Mouse (Mus musculus) erythroblast, embryonic 14.5 days (primary cell): ENCODE measurements around the gene Siah3. TPM values are rescaled to one million over a fixed set of nuclear protein-coding genes. Genes with fewer than 3 reads are reported as not detected.
"Not testable (repeated sequence)": the region's sequence is repeated elsewhere in the genome, so short reads cannot be mapped to it uniquely, and the experiment has no call there.

Source experiments
- H3K27me3 ChIP-seq: 2 replicates; pipeline ENCODE4 v1.6.1; 2012; ENCODE audit warnings: inconsistent platforms; ENCODE audit not compliant: control insufficient read depth
- H3K36me3 ChIP-seq: 2 replicates; pipeline ENCODE4 v1.6.1; 2012; ENCODE audit warnings: mild to moderate bottlenecking, inconsistent platforms; ENCODE audit not compliant: control insufficient read depth
- H3K4me1 ChIP-seq: 2 replicates; pipeline ENCODE4 v1.6.1; 2012; ENCODE audit warnings: inconsistent platforms; ENCODE audit not compliant: control insufficient read depth
- H3K4me3 ChIP-seq: replicated peaks from 2 replicates; pipeline ENCODE3; 2012; ENCODE audit warnings: moderate library complexity, mild to moderate bottlenecking, inconsistent platforms
- H3K9me3 ChIP-seq: 2 replicates; pipeline ENCODE4 v1.6.1; 2012; ENCODE audit warnings: low read length, inconsistent platforms, mixed read lengths; ENCODE audit not compliant: control insufficient read depth
- GATA1 ChIP-seq: IDR thresholded peaks from 2 replicates; pipeline ENCODE4 v1.6.1; 2012; ENCODE audit warnings: low read length, inconsistent platforms, mixed read lengths
- TAL1 ChIP-seq: IDR thresholded peaks from 3 replicates; pipeline ENCODE4 v1.6.1; 2012; ENCODE audit warnings: low read length, inconsistent platforms, mixed read lengths
- polyA plus RNA-seq: library from polyadenylated mRNA; stranded (reverse); fragments of >175 nt; gene quantifications from 2 replicates; pipeline ENCODE4 v1.2.3, GENCODE M21; 2012

Gene Siah3
- polyA plus RNA-seq, 1 experiment = 0.01 TPM

DNA sequence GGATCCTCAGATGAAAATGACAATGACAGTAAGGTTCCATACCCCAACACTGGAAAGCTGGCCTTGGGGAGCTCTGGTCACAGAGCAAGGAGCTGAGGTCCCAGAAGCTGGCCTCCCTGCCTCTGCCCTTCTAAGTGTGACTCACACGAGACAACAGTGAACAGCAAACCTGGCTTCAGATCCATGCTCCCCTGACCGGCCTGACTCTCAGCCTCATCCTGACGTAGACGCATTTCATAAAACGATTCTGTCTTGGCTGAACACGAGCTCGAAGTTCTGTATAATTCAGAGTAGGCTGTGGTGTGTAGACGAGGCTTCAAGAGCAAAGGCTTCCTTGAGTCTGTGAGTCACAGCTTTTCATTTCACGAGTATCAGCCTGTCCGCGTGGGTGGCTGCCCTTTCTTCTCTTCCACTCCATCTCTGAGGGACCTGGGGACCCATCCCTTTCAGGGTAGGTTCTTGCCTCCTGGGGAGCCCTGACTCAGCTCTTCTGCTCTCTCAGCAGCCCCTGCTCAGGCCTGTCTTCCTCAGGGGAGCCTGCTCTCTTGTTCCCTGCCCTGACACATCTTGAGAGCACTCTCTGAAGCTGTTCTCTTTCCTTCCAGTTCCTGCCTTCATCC lies 11.2 kb upstream of the Siah3 start:
- H3K36me3 ChIP-seq = no peaks in the 10 kb centered on the region

DNA sequence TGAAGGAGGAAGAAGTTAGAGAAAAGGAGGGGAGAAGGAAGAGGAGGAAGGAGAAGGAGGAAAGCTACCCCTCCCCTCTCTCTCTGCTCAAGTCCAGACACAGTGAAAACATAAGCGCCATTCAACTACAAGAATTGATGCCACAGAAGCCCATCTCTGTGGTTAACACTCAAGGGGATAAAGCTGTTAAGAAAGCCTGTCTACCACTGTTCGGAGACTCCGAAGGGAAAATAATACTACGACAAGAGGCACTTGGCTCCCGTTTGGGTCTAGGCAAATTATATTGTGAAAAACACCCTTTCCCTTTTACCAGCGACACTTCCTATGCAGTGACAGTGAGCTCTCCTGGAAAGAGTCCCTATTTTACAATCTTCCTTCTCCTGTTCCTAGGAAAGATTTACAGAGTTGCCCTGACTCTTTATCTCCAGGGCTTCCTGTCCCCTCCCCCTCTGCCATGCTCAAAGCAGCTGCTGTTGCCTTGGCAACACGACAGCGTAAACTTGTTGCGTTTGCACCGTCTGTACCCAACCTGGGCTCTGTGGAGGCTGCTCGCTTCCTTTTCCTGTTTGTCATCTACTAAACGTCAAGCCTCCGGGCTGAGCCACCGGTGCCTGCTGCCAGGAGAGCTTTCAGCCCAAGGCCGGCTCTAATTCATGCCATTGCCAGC lies 10.4 kb upstream of the Siah3 start:
- TF ChIP-seq TAL1 (no peak), GATA1 (no peak)
- peaks cover 3% of the 10 kb centered on the region; the same call in 1 of the 2 replicates for H3K27me3 ChIP-seq
- H3K4me1 ChIP-seq = peaks cover 3% of the 10 kb centered on the region; the same call in 1 of the 2 replicates
- no peaks in the 10 kb centered on the region for H3K36me3 ChIP-seq
- no peak overlapping the region for H3K4me3 ChIP-seq
- no peaks in the 10 kb centered on the region for H3K9me3 ChIP-seq

More for the DNA sequence above, 11.2 kb upstream of the Siah3 start:
- no peak overlapping the region for H3K4me3 ChIP-seq
- peaks cover 3% of the 10 kb centered on the region; the same call in 1 of the 2 replicates for H3K4me1 ChIP-seq
- peaks cover 3% of the 10 kb centered on the region; the same call in 1 of the 2 replicates for H3K27me3 ChIP-seq
- no peaks in the 10 kb centered on the region for H3K9me3 ChIP-seq
- TF ChIP-seq TAL1 (no peak), GATA1 (no peak)

- Histone ChIP-seq H3K4me1 (peaks cover 3% of the 10 kb centered on the region; the same call in 1 of the 2 replicates), H3K4me3 (no peak overlapping the region), H3K27me3 (peaks cover 3% of the 10 kb centered on the region; the same call in 1 of the 2 replicates), H3K9me3 (no peaks in the 10 kb centered on the region), H3K36me3 (no peaks in the 10 kb centered on the region)
- TF ChIP-seq TAL1 (no peak), GATA1 (no peak)
These were observed 9.9 kb upstream of the Siah3 start for GRCm38 (mm10) chr14:75445948-75446281.

DNA sequence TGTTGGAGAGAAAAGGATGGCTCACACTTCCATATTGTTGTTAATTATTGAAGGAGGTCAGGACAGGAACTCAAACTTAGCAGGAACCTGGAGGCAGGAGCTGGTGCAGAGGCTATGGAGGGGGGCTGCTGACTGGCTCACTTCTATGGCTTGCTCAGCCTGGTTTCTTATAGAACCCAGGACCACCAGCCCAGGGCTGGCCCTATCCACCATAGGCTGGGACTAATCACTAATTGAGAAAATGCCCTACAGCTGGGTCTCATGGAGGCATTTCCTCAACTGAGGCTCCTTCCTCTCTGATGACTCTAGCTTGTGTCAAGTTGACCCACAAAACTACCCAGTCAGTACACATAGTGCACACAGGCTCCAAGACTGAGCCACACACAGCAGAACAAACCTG lies 9.5 kb upstream of the Siah3 start:
- not testable (repeated sequence) for H3K27me3 ChIP-seq, H3K4me1 ChIP-seq, H3K4me3 ChIP-seq, H3K9me3 ChIP-seq, H3K36me3 ChIP-seq

GRCm38 (mm10) chr14:75453906-75454305 lies 1.9 kb upstream of the Siah3 start:
- Histone ChIP-seq H3K4me1 (no peaks in the 10 kb centered on the region), H3K36me3 (no peaks in the 10 kb centered on the region), H3K4me3 (no peak overlapping the region), H3K27me3 (peaks cover 27% of the 10 kb centered on the region), H3K9me3 (no peaks in the 10 kb centered on the region)
- no peak for TF ChIP-seq GATA1
- TF ChIP-seq TAL1 = no peak

- Histone ChIP-seq H3K36me3 (no peaks in the 10 kb centered on the region), H3K9me3 (no peaks in the 10 kb centered on the region), H3K4me3 (no peak overlapping the region), H3K27me3 (peaks cover 31% of the 10 kb centered on the region), H3K4me1 (no peaks in the 10 kb centered on the region)
- no peak for TF ChIP-seq TAL1
- TF ChIP-seq GATA1 = no peak
These were observed 1.1 kb upstream of the Siah3 start for GRCm38 (mm10) chr14:75454716-75455115.

DNA sequence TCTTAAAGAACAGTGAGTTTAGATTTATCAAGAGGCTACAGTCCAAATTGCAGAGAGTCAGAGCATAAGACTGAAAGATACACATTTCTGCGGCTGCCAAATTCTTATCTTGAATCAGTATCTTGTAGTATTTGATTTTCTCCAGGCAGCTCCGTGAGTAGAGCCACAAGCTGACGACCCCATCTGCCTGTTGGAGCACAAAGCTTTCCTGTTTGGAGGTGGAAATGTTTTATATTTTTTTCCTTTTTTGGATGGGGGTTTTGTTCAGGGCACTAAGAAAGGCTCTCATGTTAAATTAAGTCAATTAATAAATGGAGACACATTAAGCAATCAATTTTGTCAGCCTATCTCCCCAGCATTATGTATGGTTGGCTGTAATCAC lies 430 bp upstream of the Siah3 start:
- no peaks in the 10 kb centered on the region for H3K9me3 ChIP-seq
- no peak overlapping the region for H3K4me3 ChIP-seq
- TF ChIP-seq TAL1 = no peak
- no peak for TF ChIP-seq GATA1
- H3K27me3 ChIP-seq = peaks cover 31% of the 10 kb centered on the region
- no peaks in the 10 kb centered on the region for H3K4me1 ChIP-seq
- H3K36me3 ChIP-seq = no peaks in the 10 kb centered on the region

DNA sequence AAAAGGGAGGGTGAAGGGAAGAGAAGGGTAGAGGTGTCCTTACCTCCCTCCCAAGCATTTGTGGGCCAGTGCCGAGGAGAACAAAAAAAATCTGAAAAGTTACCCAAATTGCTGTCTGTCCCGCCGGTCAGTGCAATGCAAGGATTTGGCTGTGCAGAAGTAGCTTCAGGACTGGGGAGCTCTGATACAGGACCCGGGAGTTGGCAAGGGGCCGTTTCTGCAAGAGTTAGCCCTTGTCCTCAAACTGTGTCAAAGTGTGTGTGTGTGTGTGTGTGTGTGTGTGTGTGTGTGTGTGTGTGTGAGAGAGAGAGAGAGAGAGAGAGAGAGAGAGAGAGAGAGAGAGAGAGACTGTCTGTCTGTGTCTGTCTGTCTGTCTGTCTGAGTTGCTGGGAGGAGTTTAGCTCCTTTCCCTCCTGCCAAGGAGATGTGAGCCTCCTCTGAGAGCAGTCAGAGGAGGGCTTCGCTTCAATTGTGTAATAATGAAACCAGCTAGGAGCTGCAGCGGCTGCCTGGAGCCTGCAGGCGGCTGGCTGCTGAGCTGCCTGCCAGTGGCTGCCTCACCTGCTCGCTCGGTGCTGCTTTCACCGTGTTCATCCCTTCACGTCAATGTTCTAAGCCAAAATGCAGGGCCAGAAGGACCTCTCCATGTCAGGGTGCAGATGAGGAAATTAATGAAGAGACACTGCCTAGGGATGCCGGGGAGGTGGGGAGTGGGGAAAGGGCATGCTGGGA lies 873 bp downstream of the Siah3 start:
- TF ChIP-seq TAL1 (no peak), GATA1 (no peak)
- no peak overlapping the region for H3K4me3 ChIP-seq
- H3K9me3 ChIP-seq = no peaks in the 10 kb centered on the region
- H3K27me3 ChIP-seq = peaks cover 31% of the 10 kb centered on the region
- H3K36me3 ChIP-seq = no peaks in the 10 kb centered on the region
- no peaks in the 10 kb centered on the region for H3K4me1 ChIP-seq

- Histone ChIP-seq H3K27me3 (peaks cover 31% of the 10 kb centered on the region), H3K9me3 (no peaks in the 10 kb centered on the region), H3K4me1 (no peaks in the 10 kb centered on the region), H3K36me3 (no peaks in the 10 kb centered on the region), H3K4me3 (no peak overlapping the region)
- TF ChIP-seq TAL1 = no peak
These were observed 1.4 kb downstream of the Siah3 start for GRCm38 (mm10) chr14:75457221-75457600.

DNA sequence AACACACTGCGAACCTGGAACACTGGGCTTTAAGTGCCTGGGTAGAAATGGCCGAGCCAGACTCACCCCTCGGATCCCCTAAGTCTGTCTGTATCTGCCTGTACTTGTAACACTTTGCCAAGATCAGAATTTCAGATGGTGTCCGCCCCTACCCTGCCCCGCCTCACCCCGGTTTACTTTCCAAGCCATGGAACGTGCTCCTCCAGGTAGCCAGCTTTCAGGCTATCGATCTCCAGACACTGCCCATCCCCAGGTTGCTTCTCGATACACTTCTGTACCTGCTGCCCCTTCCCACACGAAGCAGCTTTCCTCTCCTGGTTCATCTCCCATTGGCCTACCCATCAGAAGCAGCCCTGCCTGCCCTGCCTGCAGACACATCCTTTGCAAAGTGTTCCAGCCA lies 3.6 kb downstream of the Siah3 start:
- Histone ChIP-seq H3K9me3 (no peaks in the 10 kb centered on the region), H3K4me3 (no peak overlapping the region), H3K4me1 (no peaks in the 10 kb centered on the region), H3K27me3 (peaks cover 31% of the 10 kb centered on the region), H3K36me3 (no peaks in the 10 kb centered on the region)
- TF ChIP-seq GATA1 (no peak), TAL1 (no peak)
